Mouse (Mus musculus): ENCODE results near the gene Ankrd65. TPM values are rescaled to one million over a fixed set of nuclear protein-coding genes. Genes with fewer than 3 reads are reported as not detected.

Ankrd65 gene
- polyA plus RNA-seq, 1 experiment from 2014 or later, result not detected

DNA sequence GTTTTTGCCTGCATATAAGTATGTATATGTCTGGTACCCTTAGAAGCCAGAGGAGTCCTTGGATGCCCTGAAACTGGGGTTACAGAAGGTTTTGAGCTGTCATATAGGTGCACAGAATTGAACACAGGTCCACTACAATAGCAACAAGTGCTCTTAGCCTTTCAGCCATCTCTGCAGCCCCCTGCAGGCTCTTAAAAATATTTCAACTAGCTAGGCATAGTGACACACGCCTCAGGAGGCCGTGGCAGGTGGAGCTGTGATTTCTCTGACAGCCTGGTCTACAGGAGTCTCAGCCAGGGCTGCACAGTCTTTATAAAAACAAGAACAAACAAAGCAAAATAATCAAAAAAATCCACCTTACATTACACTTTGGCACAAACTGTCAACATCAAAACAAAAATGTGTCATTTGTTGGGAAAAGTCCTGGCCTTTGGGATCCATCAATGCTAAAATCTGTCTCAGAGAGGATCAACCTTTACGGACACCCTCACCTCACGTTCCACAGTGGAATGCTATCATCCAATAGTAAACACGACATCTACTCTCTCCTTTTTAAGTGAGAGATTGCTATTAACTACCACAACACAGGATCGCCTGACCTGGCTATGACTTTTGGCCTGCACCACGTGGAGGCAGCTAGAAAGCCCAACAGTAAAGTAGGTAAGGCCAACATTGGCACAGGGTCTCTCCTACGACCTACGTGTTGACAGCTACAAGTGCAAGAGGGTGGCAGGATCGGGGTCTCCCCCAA lies 30.2 kb upstream of the Ankrd65 start:
- peak overlapping the region; percentile 98 for H3K4me2 ChIP-seq (ENCODE audit: low read depth, low read length)
- H3K4me1 ChIP-seq (ENCODE audit: control insufficient read depth, insufficient read depth, low read length), result peaks cover 15% of the 10 kb centered on the region
- H3K27me3 ChIP-seq (ENCODE audit: control insufficient read depth, insufficient read depth, low read length), result no peaks in the 10 kb centered on the region
- no peak overlapping the region for H3K27ac ChIP-seq (ENCODE audit: low read depth, low read length)
- peak; percentile 38; the same call in 1 of the 2 replicates for ATAC-seq (ENCODE audit: low read depth)
- peaks cover 8% of the 10 kb centered on the region for H3K36me3 ChIP-seq (ENCODE audit: control insufficient read depth, insufficient read depth, low read length)
- H3K9ac ChIP-seq (replicated peaks; ENCODE audit: low read depth, low read length), result peak overlapping the region; percentile 66
- H3K9me3 ChIP-seq (ENCODE audit: control insufficient read depth, low read length), result no peaks in the 10 kb centered on the region
- WGBS, result 6% methylated on average over 10 of the region's 10 CpGs
- peak overlapping the region; percentile 81 for H3K4me3 ChIP-seq (ENCODE audit: low read depth, low read length)

DNA sequence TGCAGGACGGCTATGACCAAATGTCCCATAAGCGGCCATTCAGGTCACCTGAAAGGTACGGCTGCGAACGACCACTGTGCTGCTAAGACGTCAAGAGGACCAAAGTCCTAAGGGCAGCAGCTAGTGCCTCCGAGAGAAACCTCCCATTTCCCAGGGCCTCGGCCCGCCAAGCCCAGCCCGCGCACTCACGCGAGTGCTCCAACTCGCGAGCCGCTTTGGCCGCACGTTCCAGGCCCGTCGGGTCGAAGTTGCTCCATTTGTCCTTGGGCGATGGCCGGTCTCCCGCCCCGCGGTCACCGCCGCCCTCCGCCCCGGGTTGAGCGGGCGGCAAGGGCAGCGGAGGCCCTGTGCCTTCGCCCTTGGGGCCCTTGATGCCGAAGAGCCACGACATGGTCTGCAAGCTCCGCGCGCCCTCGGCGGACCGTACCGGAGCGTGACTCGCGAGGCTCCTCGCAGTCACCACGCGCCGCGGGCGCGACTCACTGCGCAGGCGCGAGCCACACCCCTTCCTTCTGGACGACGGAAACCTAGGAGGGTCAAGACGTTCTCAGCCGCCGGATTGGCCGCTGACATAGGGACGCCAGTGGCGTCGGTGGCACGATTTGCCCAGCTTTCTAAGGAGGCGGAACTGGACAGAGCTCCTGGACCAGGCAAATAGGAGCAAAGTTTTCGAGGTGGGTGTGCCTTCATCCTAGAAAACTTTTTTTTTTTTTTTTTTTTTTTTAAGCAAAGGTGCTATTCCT lies 29.5 kb upstream of the Ankrd65 start, which contains the start of gene Atad3a:
Gene Atad3a, minus strand, starts transcription at position 481 of the 743 bp plus-strand sequence.
- H3K4me2 ChIP-seq (ENCODE audit: low read depth, low read length), result peak within 1 kb of the TSS; percentile 98
- 2% methylated on average over 68 of the region's 68 CpGs for whole genome bisulfite sequencing
- H3K4me3 ChIP-seq (ENCODE audit: low read depth, low read length), result peak within 1 kb of the TSS; percentile 81
- ATAC-seq (ENCODE audit: low read depth), result peak; percentile 96
- H3K4me1 ChIP-seq (ENCODE audit: control insufficient read depth, insufficient read depth, low read length), result peaks cover 15% of the 10 kb centered on the region
- no peaks in the 10 kb centered on the region for H3K27me3 ChIP-seq (ENCODE audit: control insufficient read depth, insufficient read depth, low read length)
- H3K9ac ChIP-seq (replicated peaks; ENCODE audit: low read depth, low read length), result peak within 1 kb of the TSS; percentile 66
- H3K9me3 ChIP-seq (ENCODE audit: control insufficient read depth, low read length), result no peaks in the 10 kb centered on the region
- 0 out of 2 replicates have a peak, but pooled peaks cover under 1% of the 10 kb centered on the region for H3K36me3 ChIP-seq (ENCODE audit: control insufficient read depth, insufficient read depth, low read length)
- H3K27ac ChIP-seq (ENCODE audit: low read depth, low read length), result 0 out of 2 replicates have a peak within 1 kb of the TSS, but pooled peaks have one; percentile 10

DNA sequence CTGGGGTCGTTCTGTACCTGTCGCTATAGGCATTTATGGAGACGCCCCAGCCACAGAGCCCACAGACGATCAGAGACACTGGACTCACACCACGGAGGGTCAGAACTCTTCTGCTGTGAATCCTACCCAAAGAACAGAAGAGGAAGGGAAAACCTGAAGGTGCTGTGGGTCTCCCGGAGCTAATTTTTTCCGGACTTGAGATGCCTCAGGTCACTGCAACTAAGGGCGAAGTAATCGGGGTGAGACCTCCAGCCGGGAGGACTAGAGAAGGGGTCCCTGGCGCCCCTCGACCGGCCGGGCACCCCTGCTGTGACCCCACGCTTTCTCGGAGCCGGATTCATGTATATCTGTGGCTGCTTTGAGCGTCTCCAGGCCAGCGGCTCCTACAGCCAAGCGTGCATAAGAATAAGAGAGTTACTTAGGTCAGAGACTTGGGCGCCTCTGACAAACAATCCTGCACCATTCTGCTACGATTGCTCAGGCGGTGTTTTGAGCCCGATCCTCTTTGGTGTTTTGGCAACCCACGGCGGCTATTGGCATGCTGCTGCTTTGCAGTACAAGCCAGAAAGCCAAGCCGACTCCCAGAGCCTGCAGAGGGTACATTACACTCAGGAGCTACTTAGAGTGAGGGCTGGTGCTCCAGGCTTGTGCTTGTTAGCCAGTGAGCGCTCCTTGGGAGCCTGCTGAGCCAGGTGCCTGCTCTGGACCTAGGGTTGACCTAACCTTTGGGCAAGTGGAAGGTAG lies 28.7 kb upstream of the Ankrd65 start:
- Histone ChIP-seq H3K27me3 (ENCODE audit: control insufficient read depth, insufficient read depth, low read length) (no peaks in the 10 kb centered on the region), H3K27ac (ENCODE audit: low read depth, low read length) (no peak overlapping the region)
- 3% methylated on average over 28 of the region's 28 CpGs for WGBS

DNA sequence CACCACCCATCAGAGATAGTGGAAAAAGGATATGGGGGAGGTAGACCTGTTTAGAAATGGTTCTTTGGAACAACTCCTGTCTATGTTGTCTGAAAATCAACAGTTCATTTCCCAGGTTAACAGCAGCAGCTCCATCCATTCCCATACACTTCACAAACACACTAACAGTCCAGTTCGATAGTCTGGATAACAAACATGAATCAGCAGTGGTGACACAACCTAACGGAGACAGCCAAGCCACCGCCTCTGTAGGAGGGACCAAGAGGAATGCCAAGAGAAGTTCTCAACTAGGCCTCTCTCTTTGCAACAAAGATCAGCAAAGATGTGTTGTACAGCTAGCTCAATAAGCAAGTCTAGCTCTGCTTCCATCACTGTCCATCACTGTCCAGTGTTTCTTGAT lies 27.9 kb upstream of the Ankrd65 start:
- WGBS, result 90% methylated on average over 3 of the region's 3 CpGs
- peak overlapping the region; percentile 98; the same call in 1 of the 2 replicates for H3K4me2 ChIP-seq (ENCODE audit: low read depth, low read length)
- peaks cover 15% of the 10 kb centered on the region for H3K4me1 ChIP-seq (ENCODE audit: control insufficient read depth, insufficient read depth, low read length)

More for the DNA sequence above, 28.7 kb upstream of the Ankrd65 start:
- ATAC-seq (ENCODE audit: low read depth), result peak; percentile 9; the same call in 1 of the 2 replicates
- peak overlapping the region; percentile 46 for H3K9ac ChIP-seq (replicated peaks; ENCODE audit: low read depth, low read length)
- no peaks in the 10 kb centered on the region for H3K9me3 ChIP-seq (ENCODE audit: control insufficient read depth, low read length)
- H3K36me3 ChIP-seq (ENCODE audit: control insufficient read depth, insufficient read depth, low read length), result no peaks in the 10 kb centered on the region
- H3K4me3 ChIP-seq (ENCODE audit: low read depth, low read length), result peak overlapping the region; percentile 81
- H3K4me1 ChIP-seq (ENCODE audit: control insufficient read depth, insufficient read depth, low read length), result peaks cover 15% of the 10 kb centered on the region
- H3K4me2 ChIP-seq (ENCODE audit: low read depth, low read length), result peak overlapping the region; percentile 98

DNA sequence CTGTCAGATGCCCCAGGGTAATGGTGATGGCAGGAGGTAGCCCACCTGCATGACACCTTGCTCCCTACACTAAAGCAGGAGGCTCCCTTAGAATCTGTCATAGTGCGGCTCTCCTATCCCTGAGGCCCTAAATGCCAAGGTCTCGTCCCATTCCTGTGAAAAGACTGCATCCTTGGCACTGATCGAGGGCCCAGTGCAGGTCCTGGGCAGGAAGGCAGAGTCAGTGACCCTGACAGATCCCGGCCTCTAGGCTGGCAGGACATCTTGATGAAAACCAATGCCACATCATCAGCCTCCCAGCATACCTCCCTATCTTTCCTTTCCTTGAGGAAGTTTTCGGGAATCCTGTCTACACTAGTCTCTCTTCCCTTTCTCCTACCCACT lies 20.8 kb upstream of the Ankrd65 start:
- peak overlapping the region; percentile 78 for H3K4me2 ChIP-seq (ENCODE audit: low read depth, low read length)
- no peaks in the 10 kb centered on the region for H3K36me3 ChIP-seq (ENCODE audit: control insufficient read depth, insufficient read depth, low read length)
- 0 out of 2 replicates have a peak, but pooled peaks cover 11% of the 10 kb centered on the region for H3K4me1 ChIP-seq (ENCODE audit: control insufficient read depth, insufficient read depth, low read length)
- peak overlapping the region; percentile 42; the same call in 1 of the 2 replicates for H3K4me3 ChIP-seq (ENCODE audit: low read depth, low read length)
- H3K9me3 ChIP-seq (ENCODE audit: control insufficient read depth, low read length), result no peaks in the 10 kb centered on the region
- 0 out of 2 replicates have a peak, but pooled peaks cover 3% of the 10 kb centered on the region for H3K27me3 ChIP-seq (ENCODE audit: control insufficient read depth, insufficient read depth, low read length)
- 64% methylated on average over 5 of the region's 5 CpGs for WGBS
- ATAC-seq (ENCODE audit: low read depth), result no peak
- peak overlapping the region; percentile 71; the same call in 1 of the 2 replicates for H3K9ac ChIP-seq (replicated peaks; ENCODE audit: low read depth, low read length)
- H3K27ac ChIP-seq (ENCODE audit: low read depth, low read length), result peak overlapping the region; percentile 68; the same call in 1 of the 2 replicates

More for the DNA sequence above, 27.9 kb upstream of the Ankrd65 start:
- no peak for ATAC-seq (ENCODE audit: low read depth)
- no peak overlapping the region for H3K27ac ChIP-seq (ENCODE audit: low read depth, low read length)
- no peaks in the 10 kb centered on the region for H3K36me3 ChIP-seq (ENCODE audit: control insufficient read depth, insufficient read depth, low read length)
- no peak overlapping the region for H3K9ac ChIP-seq (replicated peaks; ENCODE audit: low read depth, low read length)
- H3K9me3 ChIP-seq (ENCODE audit: control insufficient read depth, low read length), result no peaks in the 10 kb centered on the region
- H3K27me3 ChIP-seq (ENCODE audit: control insufficient read depth, insufficient read depth, low read length), result no peaks in the 10 kb centered on the region
- H3K4me3 ChIP-seq (ENCODE audit: low read depth, low read length), result no peak overlapping the region

DNA sequence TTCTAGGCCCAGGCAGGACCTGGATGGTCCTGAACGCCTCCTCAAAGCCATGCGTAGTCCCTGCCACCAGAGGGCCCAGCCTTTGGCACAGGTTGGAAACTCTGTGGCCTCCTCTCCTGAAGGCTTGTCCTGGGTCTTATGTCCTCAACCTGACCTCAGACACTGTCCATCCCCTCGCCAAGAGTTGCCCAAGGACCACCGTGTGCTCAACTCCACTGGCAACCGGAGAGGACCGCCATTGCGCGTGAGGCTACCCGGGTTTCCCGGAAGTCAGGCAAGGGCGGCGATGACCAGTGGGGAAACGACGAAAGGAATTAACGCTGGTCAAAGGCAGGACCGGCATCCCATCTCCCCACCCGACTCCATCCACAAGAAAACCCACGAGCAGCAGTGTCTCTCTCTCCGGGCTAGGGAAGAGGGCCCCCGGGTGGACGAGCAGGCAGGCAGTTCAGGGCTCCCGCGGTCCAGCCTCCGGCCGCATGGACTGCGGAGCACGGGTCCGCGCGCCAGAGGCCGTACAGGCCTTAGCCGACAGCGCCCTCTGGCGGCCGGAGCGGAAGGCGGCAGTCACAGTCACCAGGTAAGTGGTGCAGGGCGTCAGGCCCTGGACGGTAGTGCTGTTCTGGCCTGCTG lies 20.2 kb upstream of the Ankrd65 start:
- ATAC-seq (ENCODE audit: low read depth), result peak; percentile 84
- Histone ChIP-seq H3K4me2 (ENCODE audit: low read depth, low read length) (peak overlapping the region; percentile 78), H3K36me3 (ENCODE audit: control insufficient read depth, insufficient read depth, low read length) (no peaks in the 10 kb centered on the region), H3K4me1 (ENCODE audit: control insufficient read depth, insufficient read depth, low read length) (peaks cover 13% of the 10 kb centered on the region; the same call in 1 of the 2 replicates), H3K27ac (ENCODE audit: low read depth, low read length) (peak overlapping the region; percentile 68), H3K9me3 (ENCODE audit: control insufficient read depth, low read length) (no peaks in the 10 kb centered on the region), H3K27me3 (ENCODE audit: control insufficient read depth, insufficient read depth, low read length) (0 out of 2 replicates have a peak, but pooled peaks cover 3% of the 10 kb centered on the region), H3K4me3 (ENCODE audit: low read depth, low read length) (peak overlapping the region; percentile 42), H3K9ac (replicated peaks; ENCODE audit: low read depth, low read length) (peak overlapping the region; percentile 71)
- 0% methylated on average over 36 of the region's 39 CpGs for WGBS

DNA sequence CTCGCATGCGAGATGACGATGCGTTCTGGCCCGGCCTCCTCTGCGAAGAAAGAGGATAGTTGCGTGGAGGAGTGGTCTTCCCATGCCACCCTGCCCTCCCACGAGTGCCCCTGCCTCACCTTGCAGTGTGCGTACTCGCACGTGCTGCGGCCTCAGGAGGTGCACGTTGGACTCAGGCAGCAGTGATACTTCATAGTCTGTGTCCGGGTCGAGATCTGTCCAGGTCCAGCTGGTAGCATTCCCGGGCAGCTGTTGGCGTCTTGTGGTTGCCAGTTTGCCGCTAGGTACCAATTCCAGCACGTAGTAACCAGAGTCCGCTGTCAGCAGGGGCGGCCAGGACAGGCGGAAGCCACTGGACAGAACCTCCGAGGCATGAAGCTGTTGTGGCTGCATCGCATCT lies 19.6 kb upstream of the Ankrd65 start:
- H3K27me3 ChIP-seq (ENCODE audit: control insufficient read depth, insufficient read depth, low read length), result 0 out of 2 replicates have a peak, but pooled peaks cover 3% of the 10 kb centered on the region
- H3K9ac ChIP-seq (replicated peaks; ENCODE audit: low read depth, low read length), result peak overlapping the region; percentile 71
- H3K9me3 ChIP-seq (ENCODE audit: control insufficient read depth, low read length), result no peaks in the 10 kb centered on the region
- H3K36me3 ChIP-seq (ENCODE audit: control insufficient read depth, insufficient read depth, low read length), result no peaks in the 10 kb centered on the region
- H3K27ac ChIP-seq (ENCODE audit: low read depth, low read length), result no peak overlapping the region
- no peak for ATAC-seq (ENCODE audit: low read depth)
- H3K4me3 ChIP-seq (ENCODE audit: low read depth, low read length), result peak overlapping the region; percentile 42
- WGBS, result 42% methylated on average over 24 of the region's 24 CpGs
- H3K4me1 ChIP-seq (ENCODE audit: control insufficient read depth, insufficient read depth, low read length), result peaks cover 18% of the 10 kb centered on the region; the same call in 1 of the 2 replicates
- peak overlapping the region; percentile 78 for H3K4me2 ChIP-seq (ENCODE audit: low read depth, low read length)

DNA sequence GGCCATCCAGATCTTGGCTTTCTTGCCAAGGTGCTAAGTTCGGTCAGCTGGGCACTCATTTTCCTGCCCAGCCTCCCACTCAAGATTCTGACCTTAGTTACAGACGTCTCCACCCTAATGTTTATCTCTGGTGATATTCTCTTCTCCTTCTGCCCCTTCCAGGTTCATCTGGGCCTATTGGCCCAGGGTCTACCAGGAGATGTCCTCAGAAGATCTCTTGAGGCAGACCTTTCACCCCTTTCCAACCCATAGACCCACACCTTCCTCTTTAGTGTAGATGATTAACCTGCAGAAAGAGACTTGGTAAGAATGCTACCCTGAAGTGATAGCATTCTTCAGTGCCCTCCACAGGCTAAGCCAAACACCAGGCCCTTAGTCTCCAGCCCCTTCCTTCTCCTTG lies 18.5 kb upstream of the Ankrd65 start:
- H3K4me3 ChIP-seq (ENCODE audit: low read depth, low read length), result no peak overlapping the region
- WGBS, result 88% methylated on average over 2 of the region's 2 CpGs
- no peaks in the 10 kb centered on the region for H3K36me3 ChIP-seq (ENCODE audit: control insufficient read depth, insufficient read depth, low read length)
- H3K9ac ChIP-seq (replicated peaks; ENCODE audit: low read depth, low read length), result no peak overlapping the region
- no peak overlapping the region for H3K4me2 ChIP-seq (ENCODE audit: low read depth, low read length)
- 0 out of 2 replicates have a peak, but pooled peaks cover 3% of the 10 kb centered on the region for H3K27me3 ChIP-seq (ENCODE audit: control insufficient read depth, insufficient read depth, low read length)
- H3K9me3 ChIP-seq (ENCODE audit: control insufficient read depth, low read length), result no peaks in the 10 kb centered on the region
- H3K27ac ChIP-seq (ENCODE audit: low read depth, low read length), result no peak overlapping the region
- no peak for ATAC-seq (ENCODE audit: low read depth)
- H3K4me1 ChIP-seq (ENCODE audit: control insufficient read depth, insufficient read depth, low read length), result peaks cover 18% of the 10 kb centered on the region; the same call in 1 of the 2 replicates

Data from neural tube, embryonic 14.5 days (tissue).